Mouse (Mus musculus) olfactory bulb, adult 2 months (tissue): ENCODE results near the gene Igtp.

ENCODE experiments used
- CTCF ChIP-seq: fragments of 200-500 bp; IDR thresholded peaks from 2 replicates; pipeline ENCODE4 v1.5.1; 2012; ENCODE audit warnings: low read depth, mild to moderate bottlenecking, low read length, moderate library complexity; ENCODE audit not compliant: insufficient read depth
- POLR2A ChIP-seq: fragments of 200-500 bp; IDR thresholded peaks from 2 replicates; pipeline ENCODE4 v1.6.1; 2012; ENCODE audit warnings: mild to moderate bottlenecking, low read depth, low read length, moderate library complexity; ENCODE audit not compliant: insufficient read depth

DNA sequence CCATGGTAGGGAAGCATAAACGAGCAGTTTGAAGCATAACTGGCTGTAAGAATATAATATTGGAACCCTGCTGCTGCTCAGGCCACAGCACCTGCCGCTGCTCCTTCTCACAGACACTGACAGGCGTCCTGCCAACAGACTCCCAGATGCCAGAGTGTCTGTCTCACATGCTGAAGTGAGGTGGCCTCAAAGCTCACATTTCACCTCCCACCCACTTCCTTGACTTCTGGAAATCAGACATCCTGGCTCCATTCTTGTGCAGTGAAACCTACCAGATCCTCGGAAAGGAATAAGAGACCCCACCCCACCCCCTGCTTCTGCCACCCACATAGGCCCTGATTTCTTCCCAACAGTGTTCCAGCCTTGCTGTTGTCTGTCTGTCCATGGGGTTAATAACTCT is 24.4 kb downstream of the Igtp start:
- TF ChIP-seq CTCF (no peak), POLR2A (no peak)
